In genomic region chr15:42047088-42047976, GRCm38 (mm10) we compare ENCODE assay signal across 19 mouse cellular contexts.
A peak's percentile ranks its signal among the peaks of the same experiment; 100 is the strongest.
DNase-seq lines count a peak whose midpoint lies in the region; ATAC-seq lines count a peak whose summit lies in the region.
"Had no signal": no experiment of that assay in that cellular context is flagged by ENCODE, and none has a peak within 500 bp of the region (broad histone marks: within the 10 kb centered on the region; RNA-seq: fewer than 3 reads in every experiment).

No protein-coding gene starts in this region.

- ATAC-seq in hindbrain, embryonic 11.5 days (ENCODE audit: low FRiP score) = peak; percentile 63
- peak; percentile 90 for ATAC-seq in neural tube, embryonic 11.5 days (ENCODE audit: insufficient read depth, low FRiP score, low TSS enrichment)
- ATAC-seq in hindbrain, embryonic 14.5 days (ENCODE audit: low FRiP score) = peak; percentile 27; the same call in 1 of the 2 replicates
- ATAC-seq: liver, postnatal 0 days had no signal

- no peak overlapping the region for H3K4me2 ChIP-seq in hindbrain, embryonic 11.5 days (replicated peaks; ENCODE audit: low read depth, low read length)
- no peak overlapping the region for H3K4me2 ChIP-seq in neural tube, embryonic 11.5 days (ENCODE audit: low read depth)
- no peak overlapping the region for H3K4me2 ChIP-seq in hindbrain, embryonic 14.5 days (replicated peaks)
- H3K4me2 ChIP-seq: heart, embryonic 13.5 days; limb, embryonic 12.5 days; stomach, embryonic 15.5 days had no signal

- H3K9ac ChIP-seq in hindbrain, embryonic 11.5 days (ENCODE audit: low read depth, low read length) = no peak overlapping the region
- H3K9ac ChIP-seq in neural tube, embryonic 11.5 days (ENCODE audit: low read length) = no peak overlapping the region
- H3K9ac ChIP-seq in hindbrain, embryonic 14.5 days = no peak overlapping the region
- H3K9ac ChIP-seq: heart, embryonic 13.5 days; limb, embryonic 12.5 days; liver, postnatal 0 days; stomach, embryonic 15.5 days had no signal

- no peaks in the 10 kb centered on the region for H3K27me3 ChIP-seq in hindbrain, embryonic 11.5 days (ENCODE audit: control insufficient read depth, insufficient read depth, low read length)
- no peaks in the 10 kb centered on the region for H3K27me3 ChIP-seq in hindbrain, embryonic 10.5 days (ENCODE audit: insufficient read depth, poor library complexity, severe bottlenecking)
- no peaks in the 10 kb centered on the region for H3K27me3 ChIP-seq in neural tube, embryonic 11.5 days (ENCODE audit: control insufficient read depth, insufficient read depth, low read length)
- H3K27me3 ChIP-seq in hindbrain, embryonic 14.5 days (ENCODE audit: control insufficient read depth, insufficient read depth, low read length) = no peaks in the 10 kb centered on the region
- H3K27me3 ChIP-seq: heart, embryonic 13.5 days; limb, embryonic 12.5 days; stomach, embryonic 15.5 days had no signal

- 45% methylated on average over 4 of the region's 4 CpGs for WGBS in hindbrain, embryonic 11.5 days
- WGBS in hindbrain, embryonic 10.5 days = 60% methylated on average over 4 of the region's 4 CpGs
- 29% methylated on average over 4 of the region's 4 CpGs for WGBS in neural tube, embryonic 11.5 days
- WGBS in hindbrain, embryonic 14.5 days = 26% methylated on average over 4 of the region's 4 CpGs

- H3K4me3 ChIP-seq in hindbrain, embryonic 11.5 days (ENCODE audit: low read depth, low read length) = no peak overlapping the region
- H3K4me3 ChIP-seq in hindbrain, embryonic 10.5 days = no peak overlapping the region
- H3K4me3 ChIP-seq in neural tube, embryonic 11.5 days (ENCODE audit: low read depth, low read length) = no peak overlapping the region
- no peak overlapping the region for H3K4me3 ChIP-seq in hindbrain, embryonic 14.5 days (replicated peaks; ENCODE audit: low read length)
- H3K4me3 ChIP-seq: heart, embryonic 13.5 days; limb, embryonic 12.5 days; myocyte; stomach, embryonic 15.5 days had no signal

- no peak overlapping the region for H3K27ac ChIP-seq in hindbrain, embryonic 11.5 days (ENCODE audit: low read depth, low read length)
- no peak overlapping the region for H3K27ac ChIP-seq in hindbrain, embryonic 10.5 days
- H3K27ac ChIP-seq in neural tube, embryonic 11.5 days (ENCODE audit: low read depth, low read length) = 0 out of 2 replicates have a peak overlapping the region, but pooled peaks have one; percentile 42
- peak overlapping the region; percentile 32; the same call in 1 of the 2 replicates for H3K27ac ChIP-seq in hindbrain, embryonic 14.5 days
- H3K27ac ChIP-seq: heart, embryonic 13.5 days; limb, embryonic 12.5 days; stomach, embryonic 15.5 days had no signal

- no peaks in the 10 kb centered on the region for H3K9me3 ChIP-seq in hindbrain, embryonic 11.5 days (ENCODE audit: control insufficient read depth, low read length)
- H3K9me3 ChIP-seq in hindbrain, embryonic 10.5 days = no peaks in the 10 kb centered on the region
- no peaks in the 10 kb centered on the region for H3K9me3 ChIP-seq in neural tube, embryonic 11.5 days (ENCODE audit: control insufficient read depth, low read length)
- H3K9me3 ChIP-seq in hindbrain, embryonic 14.5 days (ENCODE audit: control insufficient read depth, low read length) = no peaks in the 10 kb centered on the region
- H3K9me3 ChIP-seq: heart, embryonic 13.5 days; limb, embryonic 12.5 days; stomach, embryonic 15.5 days had no signal

- DNase-seq in hindbrain, embryonic 11.5 days (ENCODE audit: low spot score) = peak; percentile 11
- no peak for DNase-seq in hindbrain, embryonic 10.5 days (ENCODE audit: low spot score)
- peak; percentile 32 for DNase-seq in neural tube, embryonic 11.5 days (ENCODE audit: low spot score)
- no peak for DNase-seq in neural tube, embryonic 10.5 days (ENCODE audit: extremely low spot score, low spot score)
- DNase-seq in hindbrain, embryonic 14.5 days (ENCODE audit: low spot score) = no peak
- peak; percentile 77 for DNase-seq in retina, postnatal 1 day
- no peak for DNase-seq in left cerebral cortex, adult 9 months (ENCODE audit: low spot score in 2 of 2)
- no peak for DNase-seq in adrenal gland, adult 18-20 months (ENCODE audit: low spot score in 2 of 2)
- DNase-seq: B cell, adult 2 months; cerebellum, adult 11-12 months; gastrocnemius, postnatal 25 days; kidney, postnatal 10 days; layer of hippocampus, postnatal 36 days; liver, postnatal 0 days; lung, postnatal 4 days had no signal

- no peaks in the 10 kb centered on the region for H3K4me1 ChIP-seq in hindbrain, embryonic 11.5 days (replicated peaks; ENCODE audit: control insufficient read depth, insufficient read depth, low read length)
- peaks cover 6% of the 10 kb centered on the region for H3K4me1 ChIP-seq in hindbrain, embryonic 10.5 days (replicated peaks)
- H3K4me1 ChIP-seq in neural tube, embryonic 11.5 days (ENCODE audit: control insufficient read depth, insufficient read depth, low read length) = no peaks in the 10 kb centered on the region
- H3K4me1 ChIP-seq in hindbrain, embryonic 14.5 days (replicated peaks; ENCODE audit: control insufficient read depth, insufficient read depth, low read length) = peaks cover 5% of the 10 kb centered on the region
- H3K4me1 ChIP-seq: limb, embryonic 12.5 days; stomach, embryonic 15.5 days had no signal

- no peaks in the 10 kb centered on the region for H3K36me3 ChIP-seq in hindbrain, embryonic 11.5 days (ENCODE audit: control insufficient read depth, insufficient read depth, low read length)
- no peaks in the 10 kb centered on the region for H3K36me3 ChIP-seq in hindbrain, embryonic 10.5 days
- H3K36me3 ChIP-seq in neural tube, embryonic 11.5 days (ENCODE audit: control insufficient read depth, insufficient read depth, low read length) = no peaks in the 10 kb centered on the region
- H3K36me3 ChIP-seq in hindbrain, embryonic 14.5 days (replicated peaks; ENCODE audit: control insufficient read depth, insufficient read depth) = no peaks in the 10 kb centered on the region
- H3K36me3 ChIP-seq: heart, embryonic 13.5 days; limb, embryonic 12.5 days; stomach, embryonic 15.5 days had no signal

Comparison
In these comparisons a context has a peak if more than half of its experiments do, and no peak if none do; other contexts are left out.
1. DNase-seq: peak in hindbrain, embryonic 11.5 days (single experiment), neural tube, embryonic 11.5 days (single experiment) and retina, postnatal 1 day (single experiment); none in hindbrain, embryonic 10.5 days (single experiment), neural tube, embryonic 10.5 days (single experiment), hindbrain, embryonic 14.5 days (single experiment), left cerebral cortex, adult 9 months (0 of 2) and adrenal gland, adult 18-20 months (0 of 2).
2. H3K27ac ChIP-seq: peak in neural tube, embryonic 11.5 days (single experiment) and hindbrain, embryonic 14.5 days (single experiment); none in hindbrain, embryonic 11.5 days (single experiment) and hindbrain, embryonic 10.5 days (single experiment).
3. ATAC-seq: peak in every context shown above with its lines; median percentile 90 in neural tube, embryonic 11.5 days; 63 in hindbrain, embryonic 11.5 days; 27 in hindbrain, embryonic 14.5 days.